Mouse (Mus musculus): ENCODE measurements around the gene Prpf4. TPM values are rescaled to one million over a fixed set of nuclear protein-coding genes. Genes with fewer than 3 reads are reported as not detected.

The Prpf4 gene
- total RNA-seq, 1 experiment from 2014 or later: 23.4 TPM

- ATAC-seq (replicated peaks; ENCODE audit: low read depth, poor library complexity, severe bottlenecking): no peak
These were observed 23.2 kb upstream of the Prpf4 start for GRCm38 (mm10) chr4:62385439-62385838.

GRCm38 (mm10) chr4:62389592-62390512 lies 18.7 kb upstream of the Prpf4 start:
- ATAC-seq (replicated peaks; ENCODE audit: low read depth, poor library complexity, severe bottlenecking): no peak

GRCm38 (mm10) chr4:62391892-62392291 lies 16.7 kb upstream of the Prpf4 start:
- ATAC-seq (replicated peaks; ENCODE audit: low read depth, poor library complexity, severe bottlenecking): peak; percentile 66

GRCm38 (mm10) chr4:62393459-62393858 lies 15.1 kb upstream of the Prpf4 start:
- no peak for ATAC-seq (replicated peaks; ENCODE audit: low read depth, poor library complexity, severe bottlenecking)

- no peak for ATAC-seq (replicated peaks; ENCODE audit: low read depth, poor library complexity, severe bottlenecking)
These were observed 12.8 kb upstream of the Prpf4 start for GRCm38 (mm10) chr4:62395806-62396205.

- no peak for ATAC-seq (replicated peaks; ENCODE audit: low read depth, poor library complexity, severe bottlenecking)
These were observed 10.8 kb upstream of the Prpf4 start for GRCm38 (mm10) chr4:62397616-62398365.

- no peak for ATAC-seq (replicated peaks; ENCODE audit: low read depth, poor library complexity, severe bottlenecking)
These were observed 9.6 kb upstream of the Prpf4 start for GRCm38 (mm10) chr4:62398956-62399355.

GRCm38 (mm10) chr4:62406133-62406532 lies 2.5 kb upstream of the Prpf4 start:
- no peak for ATAC-seq (replicated peaks; ENCODE audit: low read depth, poor library complexity, severe bottlenecking)

- ATAC-seq (replicated peaks; ENCODE audit: low read depth, poor library complexity, severe bottlenecking): peak; percentile 50
These were observed 641 bp upstream of the Prpf4 start for GRCm38 (mm10) chr4:62407730-62408582.

- no peak for ATAC-seq (replicated peaks; ENCODE audit: low read depth, poor library complexity, severe bottlenecking)
These were observed 1.0 kb downstream of the Prpf4 start for GRCm38 (mm10) chr4:62409615-62410014.

GRCm38 (mm10) chr4:62410325-62410724 lies 1.7 kb downstream of the Prpf4 start:
- no peak for ATAC-seq (replicated peaks; ENCODE audit: low read depth, poor library complexity, severe bottlenecking)

- ATAC-seq (replicated peaks; ENCODE audit: low read depth, poor library complexity, severe bottlenecking): no peak
These were observed 3.0 kb downstream of the Prpf4 start for GRCm38 (mm10) chr4:62411606-62412005.

GRCm38 (mm10) chr4:62418448-62418847 lies 9.9 kb downstream of the Prpf4 start:
- no peak for ATAC-seq (replicated peaks; ENCODE audit: low read depth, poor library complexity, severe bottlenecking)

GRCm38 (mm10) chr4:62419091-62419490 lies 10.5 kb downstream of the Prpf4 start:
- no peak for ATAC-seq (replicated peaks; ENCODE audit: low read depth, poor library complexity, severe bottlenecking)

- ATAC-seq (replicated peaks; ENCODE audit: low read depth, poor library complexity, severe bottlenecking): no peak
These were observed 17.3 kb downstream of the Prpf4 start for GRCm38 (mm10) chr4:62425891-62426290.

GRCm38 (mm10) chr4:62427978-62428758 lies 19.6 kb downstream of the Prpf4 start:
- ATAC-seq (replicated peaks; ENCODE audit: low read depth, poor library complexity, severe bottlenecking): no peak

- ATAC-seq (replicated peaks; ENCODE audit: low read depth, poor library complexity, severe bottlenecking): no peak
These were observed 21.0 kb downstream of the Prpf4 start for GRCm38 (mm10) chr4:62429616-62430015.

- no peak for ATAC-seq (replicated peaks; ENCODE audit: low read depth, poor library complexity, severe bottlenecking)
These were observed 22.1 kb downstream of the Prpf4 start for GRCm38 (mm10) chr4:62430678-62431077.

- no peak for ATAC-seq (replicated peaks; ENCODE audit: low read depth, poor library complexity, severe bottlenecking)
These were observed 22.9 kb downstream of the Prpf4 start for GRCm38 (mm10) chr4:62431522-62431921.

Data from common myeloid progenitor, adult 5-6 weeks (primary cell).